8 mouse cellular contexts compared by ENCODE assay signal in genomic region chr5:139694989-139695571, GRCm38 (mm10). TPM values are rescaled to one million over a fixed set of nuclear protein-coding genes. Genes with fewer than 3 reads are reported as not detected.
DNase-seq lines count a peak whose midpoint lies in the region; ATAC-seq and TF ChIP-seq lines count a peak whose summit lies in the region.

No protein-coding gene starts in this region.

- DNase-seq in right cerebral cortex, postnatal 10 days (ENCODE audit: low spot score in 2 of 2): peak; percentile 36 to 37
- no peak for DNase-seq in right cerebral cortex, adult 2 months (ENCODE audit: low spot score in 2 of 2)
- DNase-seq in embryonic facial prominence, embryonic 10.5 days (ENCODE audit: low spot score): peak; percentile 37
- no peak for DNase-seq in urinary bladder, adult 2 months (ENCODE audit: low spot score)
- DNase-seq in heart, adult 11 months: no peak
- DNase-seq in T-cell, adult 2 months (ENCODE audit: low spot score): no peak

- ATAC-seq in kidney, embryonic 16.5 days (ENCODE audit: low FRiP score, low TSS enrichment): peak; percentile 27; the same call in 1 of the 2 replicates

- peaks cover 7% of the 10 kb centered on the region for H3K27me3 ChIP-seq in embryonic facial prominence, embryonic 10.5 days (replicated peaks; ENCODE audit: low read depth, poor library complexity, severe bottlenecking)
- H3K27me3 ChIP-seq in kidney, embryonic 16.5 days (ENCODE audit: insufficient read depth, low read length): no peaks in the 10 kb centered on the region
- H3K27me3 ChIP-seq in small intestine, adult 2 months (ENCODE audit: control insufficient read depth, insufficient read depth, low read length): no peaks in the 10 kb centered on the region

- no peak overlapping the region for H3K4me3 ChIP-seq in embryonic facial prominence, embryonic 10.5 days
- no peak overlapping the region for H3K4me3 ChIP-seq in kidney, embryonic 16.5 days (ENCODE audit: low read length)
- H3K4me3 ChIP-seq in small intestine, adult 2 months (ENCODE audit: low read depth, low read length): peak overlapping the region; percentile 50

- WGBS in embryonic facial prominence, embryonic 10.5 days: 35% methylated on average over 7 of the region's 7 CpGs
- 15% methylated on average over 7 of the region's 7 CpGs for WGBS in kidney, embryonic 16.5 days
- WGBS in small intestine, adult 2 months: 2% methylated on average over 7 of the region's 7 CpGs

- no peaks in the 10 kb centered on the region for H3K36me3 ChIP-seq in embryonic facial prominence, embryonic 10.5 days (replicated peaks)
- no peaks in the 10 kb centered on the region for H3K36me3 ChIP-seq in kidney, embryonic 16.5 days (ENCODE audit: insufficient read depth, low read length)
- no peaks in the 10 kb centered on the region for H3K36me3 ChIP-seq in small intestine, adult 2 months (ENCODE audit: control insufficient read depth, insufficient read depth, low read length)

- no peak overlapping the region for H3K27ac ChIP-seq in embryonic facial prominence, embryonic 10.5 days (replicated peaks)
- H3K27ac ChIP-seq in kidney, embryonic 16.5 days (ENCODE audit: low read length): no peak overlapping the region
- no peak overlapping the region for H3K27ac ChIP-seq in small intestine, adult 2 months (ENCODE audit: insufficient read depth, low read depth, low read length)

- peak overlapping the region; percentile 47 for H3K4me2 ChIP-seq in kidney, embryonic 16.5 days (replicated peaks; ENCODE audit: low read depth, low read length)

- no peak for TF ChIP-seq CTCF in small intestine, adult 2 months (IDR thresholded peaks at IDR 0.05; ENCODE audit: extremely low read depth, insufficient read length, insufficient replicate concordance, low read depth, low read length)

- H3K9ac ChIP-seq in kidney, embryonic 16.5 days (replicated peaks; ENCODE audit: low read length): no peak overlapping the region

- H3K9me3 ChIP-seq in embryonic facial prominence, embryonic 10.5 days: 0 out of 2 replicates have a peak, but pooled peaks cover 2% of the 10 kb centered on the region
- 0 out of 2 replicates have a peak, but pooled peaks cover 7% of the 10 kb centered on the region for H3K9me3 ChIP-seq in kidney, embryonic 16.5 days (ENCODE audit: low read length)

- no peak for TF ChIP-seq POLR2A in small intestine, adult 2 months (IDR thresholded peaks at IDR 0.05; ENCODE audit: low read depth, low read length)

- H3K4me1 ChIP-seq in embryonic facial prominence, embryonic 10.5 days: peaks cover 8% of the 10 kb centered on the region
- H3K4me1 ChIP-seq in kidney, embryonic 16.5 days (ENCODE audit: insufficient read depth, low read length): peaks cover 9% of the 10 kb centered on the region; the same call in 1 of the 2 replicates
- H3K4me1 ChIP-seq in small intestine, adult 2 months (ENCODE audit: control insufficient read depth, insufficient read depth, insufficient read length, low read length): peaks cover 6% of the 10 kb centered on the region

RNA-seq across cellular contexts. Expression of gene Micall2, which starts 41.1 kb away (rescaled TPM):
- 8.6 and 10.5 TPM in 2 replicates for polyA plus RNA-seq in embryonic facial prominence, embryonic 10.5 days (2016; fragmentation: Nextera tagmentation; extraction: Ambion mirVana)
- 5.4 TPM in 2 replicates for polyA plus RNA-seq in kidney, embryonic 16.5 days (2015; fragmentation: Nextera tagmentation; extraction: Ambion mirVana)
- polyA plus RNA-seq in small intestine, adult 2 months (2012; rRNA removed): 10.5 and 16.9 TPM in 2 replicates
- polyA plus RNA-seq in urinary bladder, adult 2 months (2012; rRNA removed): 7.1 and 8.3 TPM in 2 replicates

Comparison
In these comparisons a context has a peak if more than half of its experiments do, and no peak if none do; other contexts are left out.
1. DNase-seq: peak in right cerebral cortex, postnatal 10 days (2 of 2) and embryonic facial prominence, embryonic 10.5 days (single experiment); none in right cerebral cortex, adult 2 months (0 of 2), urinary bladder, adult 2 months (single experiment), heart, adult 11 months (single experiment) and T-cell, adult 2 months (single experiment).